Mouse (Mus musculus): ENCODE measurements around the gene Rsad1.

Rsad1 gene

GRCm38 (mm10) chr11:94495415-94495814, 53.6 kb downstream of the Rsad1 start:
- in situ Hi-C loops (cut with MboI, MseI): loop anchor here in 1 of 2 experiments (10.0 to 25.0 kb wide), 2 partner anchors 251 to 358 kb away; partner anchors contain the start of gene Wfikkn2

- in situ Hi-C loops (cut with MboI, MseI): loop anchor here in 1 of 2 experiments (10.0 to 25.0 kb wide), 2 partner anchors 247 to 354 kb away; partner anchors contain the start of gene Wfikkn2
These were observed 57.3 kb downstream of the Rsad1 start for GRCm38 (mm10) chr11:94491749-94492099.

- in situ Hi-C loops (cut with MboI, MseI): loop anchor here in 1 of 2 experiments (10.0 to 25.0 kb wide), 2 partner anchors 246 to 354 kb away; partner anchors contain the start of gene Wfikkn2
These were observed 57.9 kb downstream of the Rsad1 start for GRCm38 (mm10) chr11:94491035-94491748.
